Mouse (Mus musculus) CH12.LX (cell line): ENCODE results near the gene Btla. TPM values are rescaled to one million over a fixed set of nuclear protein-coding genes. Genes with fewer than 3 reads are reported as not detected.

ENCODE experiments used
- DNase-seq: peaks from one replicate; pipeline ENCODE4 v3.0.0-alpha.2; 2013; ENCODE audit errors: extremely low read depth
- H3K27ac ChIP-seq: 2 replicates; pipeline ENCODE4 v1.5.1; 2012; ENCODE audit warnings: low read depth, mild to moderate bottlenecking, control low read depth, moderate library complexity; ENCODE audit not compliant: insufficient read depth
- H3K27me3 ChIP-seq: replicated peaks from 2 replicates; pipeline ENCODE3; 2012; ENCODE audit warnings: inconsistent platforms
- H3K36me3 ChIP-seq, 2 experiments: replicated peaks in 1 of 2; 2 replicates each; pipeline versions ENCODE3 to v1.6.1; 2012; ENCODE audit warnings: inconsistent platforms in 1 of 2, low read length in 1 of 2, mild to moderate bottlenecking in 1 of 2, mixed read lengths in 1 of 2, moderate library complexity in 1 of 2; ENCODE audit not compliant: control insufficient read depth in 1 of 2, insufficient read depth in 1 of 2
- H3K4me1 ChIP-seq, 2 experiments: 2 replicates each; pipeline ENCODE4 v1.6.1; 2012; ENCODE audit warnings: inconsistent platforms in 1 of 2, moderate library complexity in 1 of 2; ENCODE audit not compliant: insufficient read depth in 2 of 2, control insufficient read depth in 1 of 2
- H3K4me2 ChIP-seq: 2 replicates; pipeline ENCODE4 v1.6.1; 2012; ENCODE audit warnings: low read depth, mild to moderate bottlenecking, control low read depth; ENCODE audit not compliant: poor library complexity, insufficient read depth, severe bottlenecking
- H3K4me3 ChIP-seq, 3 experiments: fragments of 150-350 bp in 1 of 3; sonication (generic) in 1 of 3; replicated peaks in 1 of 3; 2 replicates each; pipeline versions ENCODE3 to v1.5.1; 2011 to 2012; ENCODE audit warnings: low read depth in 2 of 3, low read length in 2 of 3, mild to moderate bottlenecking in 2 of 3, moderate library complexity in 2 of 3, control low read depth in 1 of 3, improper control_type of control experiment in 1 of 3, inconsistent platforms in 1 of 3, mixed read lengths in 1 of 3; ENCODE audit not compliant: poor library complexity in 1 of 3
- H3K79me2 ChIP-seq: replicated peaks from 2 replicates; pipeline ENCODE4 v1.6.1; 2012; ENCODE audit warnings: mild to moderate bottlenecking, moderate library complexity; ENCODE audit not compliant: control insufficient read depth, poor library complexity, insufficient read depth, severe bottlenecking; ENCODE audit errors: extremely low read depth
- H3K9ac ChIP-seq: 2 replicates; pipeline ENCODE4 v1.6.1; 2012; ENCODE audit warnings: low read depth, mild to moderate bottlenecking, control low read depth, moderate library complexity; ENCODE audit not compliant: insufficient read depth
- H3K9me3 ChIP-seq: replicated peaks from 2 replicates; pipeline ENCODE3; 2012; ENCODE audit warnings: low read length, inconsistent platforms, mixed read lengths
- BHLHE40 ChIP-seq: IDR thresholded peaks from 2 replicates; pipeline ENCODE4 v1.6.1; 2011; ENCODE audit warnings: mild to moderate bottlenecking, low read depth, low read length, improper control_type of control experiment
- CHD1 ChIP-seq: IDR thresholded peaks from 2 replicates; pipeline ENCODE4 v1.6.1; 2012; ENCODE audit warnings: low read depth, low read length, improper control_type of control experiment, inconsistent platforms
- CHD2 ChIP-seq: IDR thresholded peaks from 2 replicates; pipeline ENCODE4 v1.6.1; 2011; ENCODE audit warnings: low read length, improper control_type of control experiment
- ELF1 ChIP-seq: IDR thresholded peaks from 2 replicates; pipeline ENCODE4 v1.6.1; 2014; ENCODE audit warnings: low read depth, mild to moderate bottlenecking, inconsistent platforms, low read length, improper control_type of control experiment
- EP300 ChIP-seq: IDR thresholded peaks from 2 replicates; pipeline ENCODE4 v1.6.1; 2011; ENCODE audit warnings: low read length, improper control_type of control experiment
- ETS1 ChIP-seq: conservative IDR thresholded peaks from 2 replicates; pipeline ENCODE4 v1.6.1; 2012; ENCODE audit warnings: low read depth, mild to moderate bottlenecking, inconsistent platforms, low read length, improper control_type of control experiment, moderate library complexity
- IRF4 ChIP-seq: IDR thresholded peaks from 2 replicates; pipeline ENCODE4 v1.6.1; 2014; ENCODE audit warnings: low read depth, mild to moderate bottlenecking, inconsistent platforms, low read length, improper control_type of control experiment
- JUN ChIP-seq: IDR thresholded peaks from 2 replicates; pipeline ENCODE4 v1.6.1; 2011; ENCODE audit warnings: low read depth, mild to moderate bottlenecking, low read length, improper control_type of control experiment, moderate library complexity; ENCODE audit not compliant: insufficient read depth
- KAT2A ChIP-seq: IDR thresholded peaks from 2 replicates; pipeline ENCODE4 v1.6.1; 2012; ENCODE audit warnings: low read length, improper control_type of control experiment, inconsistent platforms; ENCODE audit not compliant: insufficient replicate concordance
- MAFK ChIP-seq: IDR thresholded peaks from 2 replicates; pipeline ENCODE4 v1.6.1; 2011; ENCODE audit warnings: low read length, improper control_type of control experiment; ENCODE audit not compliant: insufficient replicate concordance
- MAZ ChIP-seq: IDR thresholded peaks from 2 replicates; pipeline ENCODE4 v1.6.1; 2012; ENCODE audit warnings: low read depth, mild to moderate bottlenecking, inconsistent platforms, low read length, improper control_type of control experiment, moderate library complexity
- MYC ChIP-seq: IDR thresholded peaks from 2 replicates; pipeline ENCODE4 v1.6.1; 2011; ENCODE audit warnings: low read depth, mild to moderate bottlenecking, improper control_type of control experiment, low read length
- PAX5 ChIP-seq: IDR thresholded peaks from 2 replicates; pipeline ENCODE4 v1.6.1; 2012; ENCODE audit warnings: low read length, inconsistent platforms, mixed read lengths
- POLR2A ChIP-seq: IDR thresholded peaks from 2 replicates; pipeline ENCODE4 v1.6.1; 2011; ENCODE audit warnings: low read depth, mild to moderate bottlenecking, improper control_type of control experiment, low read length
- RAD21 ChIP-seq: IDR thresholded peaks from 2 replicates; pipeline ENCODE4 v1.6.1; 2011; ENCODE audit warnings: low read depth, mild to moderate bottlenecking, low read length, improper control_type of control experiment, moderate library complexity
- SIN3A ChIP-seq: IDR thresholded peaks from 2 replicates; pipeline ENCODE4 v1.6.1; 2012; ENCODE audit warnings: low read length, improper control_type of control experiment, inconsistent platforms
- TCF12 ChIP-seq: IDR thresholded peaks from 2 replicates; pipeline ENCODE4 v1.6.1; 2014; ENCODE audit warnings: low read depth, mild to moderate bottlenecking, inconsistent platforms, low read length, improper control_type of control experiment
- UBTF ChIP-seq: IDR thresholded peaks from 2 replicates; pipeline ENCODE4 v1.6.1; 2012; ENCODE audit warnings: low read depth, mild to moderate bottlenecking, inconsistent platforms, low read length, improper control_type of control experiment, moderate library complexity
- ZC3H11A ChIP-seq: IDR thresholded peaks from 2 replicates; pipeline ENCODE4 v1.6.1; 2012; ENCODE audit warnings: low read depth, mild to moderate bottlenecking, inconsistent platforms, low read length, improper control_type of control experiment
- ZMIZ1 ChIP-seq: IDR thresholded peaks from 2 replicates; pipeline ENCODE4 v1.6.1; 2012; ENCODE audit warnings: low read depth, mild to moderate bottlenecking, inconsistent platforms, low read length, improper control_type of control experiment
- ZNF384 ChIP-seq: IDR thresholded peaks from 2 replicates; pipeline ENCODE4 v1.6.1; 2012; ENCODE audit warnings: low read depth, low read length, improper control_type of control experiment, inconsistent platforms
- dilution Hi-C: fragments of 300-500 bp; cut with MboI; formaldehyde crosslinking; loops from 2 replicates; pipeline ENCODE4 v1.14.3; 2020; ENCODE audit warnings: low sequenced_read_pairs; ENCODE audit not compliant: extremely low pct_unique_long_range_greater_than_20kb, extremely low pct_ligation_motif_present
- in situ Hi-C: fragments of 300-500 bp; cut with MboI; formaldehyde crosslinking; loops from 3 replicates; pipeline ENCODE4 v1.14.3; 2019; ENCODE audit warnings: low sequenced_read_pairs, low pct_ligation_motif_present, low pct_unique_long_range_greater_than_20kb, mixed read lengths
- polyA plus RNA-seq: library from polyadenylated mRNA; unstranded; fragments of >175 nt; gene quantifications from 2 replicates; pipeline ENCODE4 v1.2.1, GENCODE M21; 2012; ENCODE audit warnings: low read depth; ENCODE audit not compliant: insufficient read length
- total RNA-seq, 2 experiments: library from RNA; depleted of rRNA; stranded (reverse); fragments of 300-350 nt in 1 of 2; fragments of >200 nt in 1 of 2; gene quantifications; 2 replicates each; pipeline ENCODE4 v1.2.3; 2012 to 2014

Btla gene
- 4.9 and 5.9 TPM in 2 replicates for total RNA-seq (2012; rRNA removed)
- 37.7 and 40.3 TPM in 2 replicates for total RNA-seq (2014; rRNA removed)
- 25.5 and 25.8 TPM in 2 replicates for polyA plus RNA-seq

GRCm38 (mm10) chr16:45223648-45224388, at the start of gene Btla:
TSS of gene Btla (plus strand) at chr16:45224315.
- Histone ChIP-seq H3K27me3 (no peaks in the 10 kb centered on the region), H3K4me2 (peak within 1 kb of the TSS; percentile 74), H3K9me3 (no peaks in the 10 kb centered on the region), H3K4me3 (peak within 1 kb of the TSS; percentile 5 to 49 (median 28)), H3K27ac (no peak within 1 kb of the TSS), H3K36me3 (no peaks in the 10 kb centered on the region), H3K79me2 (no peaks in the 10 kb centered on the region; the same call in 1 of the 2 replicates), H3K9ac (no peak within 1 kb of the TSS), H3K4me1 (peaks cover 11 to 58% of the 10 kb centered on the region in 2 experiments)
- DNase-seq = peak; percentile 60
- TF ChIP-seq ZMIZ1 = no peak
- no peak for TF ChIP-seq JUN
- 0 out of 2 replicates have a peak, but pooled peaks have one; percentile 14 for TF ChIP-seq MAFK
- peak; percentile 83 for TF ChIP-seq BHLHE40
- no peak for TF ChIP-seq RAD21
- TF ChIP-seq ELF1 = 0 out of 2 replicates have a peak, but pooled peaks have one; percentile 36
- peak; percentile 37; the same call in 1 of the 2 replicates for TF ChIP-seq MYC
- 0 out of 2 replicates have a peak, but pooled peaks have one; percentile 54 for TF ChIP-seq MAZ
- TF ChIP-seq ZNF384 = peak; percentile 60; the same call in 1 of the 2 replicates
- peak; percentile 38; the same call in 1 of the 2 replicates for TF ChIP-seq TCF12
- TF ChIP-seq CHD1 = 0 out of 2 replicates have a peak, but pooled peaks have one; percentile 52
- TF ChIP-seq UBTF = no peak
- TF ChIP-seq EP300 = peak; percentile 49; the same call in 1 of the 2 replicates
- 0 out of 2 replicates have a peak, but pooled peaks have one; percentile 31 for TF ChIP-seq SIN3A
- TF ChIP-seq IRF4 = peak; percentile 33; the same call in 1 of the 2 replicates
- peak; percentile 69 for TF ChIP-seq ETS1
- dilution Hi-C loops = no loop called here
- in situ Hi-C loops = no loop called here

DNA sequence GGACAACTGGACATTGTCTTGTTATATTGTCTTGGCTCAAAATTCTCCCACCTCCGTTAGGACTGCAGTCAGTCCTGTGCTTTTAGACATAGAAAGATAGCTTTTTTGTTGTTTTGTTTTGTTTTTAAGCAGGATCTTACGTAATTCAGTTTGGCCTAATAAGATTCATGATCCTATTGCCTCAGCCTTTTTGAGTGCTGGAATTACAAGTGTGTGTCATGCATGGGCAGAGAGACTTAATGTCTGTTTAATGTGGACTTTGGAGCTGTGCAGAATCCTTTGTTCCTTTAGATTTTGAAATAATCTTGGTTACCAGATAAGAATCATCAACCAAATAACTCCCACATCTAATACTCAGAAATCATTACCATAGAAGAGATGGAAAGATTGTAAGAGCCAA, 45.6 kb upstream of the Btla start:
- H3K4me2 ChIP-seq = no peak overlapping the region
- H3K4me3 ChIP-seq = no peak overlapping the region
- peaks cover 0 to 24% of the 10 kb centered on the region in 2 experiments; a peak in 2 of 4 replicates for H3K4me1 ChIP-seq
- no peaks in the 10 kb centered on the region for H3K27me3 ChIP-seq
- H3K27ac ChIP-seq = no peak overlapping the region
- peaks cover 17 to 51% of the 10 kb centered on the region in 2 experiments for H3K36me3 ChIP-seq
- no peak for TF ChIP-seq KAT2A
- TF ChIP-seq POLR2A = no peak
- no peak for TF ChIP-seq CHD2
- no peak for TF ChIP-seq SIN3A
- TF ChIP-seq ZNF384 = no peak
- TF ChIP-seq ZC3H11A = no peak
- TF ChIP-seq PAX5 = no peak
- no peak for DNase-seq
- H3K9me3 ChIP-seq = no peaks in the 10 kb centered on the region
- in situ Hi-C loops = no loop called here
- H3K79me2 ChIP-seq = no peaks in the 10 kb centered on the region
- H3K9ac ChIP-seq = no peak overlapping the region
- dilution Hi-C loops = no loop called here
